7 mouse cellular contexts compared by ENCODE assay signal in genomic region chr4:91400423-91400822, GRCm38 (mm10). TPM values are rescaled to one million over a fixed set of nuclear protein-coding genes. Genes with fewer than 3 reads are reported as not detected.
DNase-seq lines count a peak whose midpoint lies in the region; ATAC-seq and TF ChIP-seq lines count a peak whose summit lies in the region.

TSS of gene Elavl2 (minus strand) at chr4:91400785.

- H3K4me2 ChIP-seq in liver, embryonic 11.5 days, result peak within 1 kb of the TSS; percentile 49
- H3K4me2 ChIP-seq in liver, postnatal 0 days (ENCODE audit: low read depth, low read length), result no peak within 1 kb of the TSS
- H3K4me2 ChIP-seq in forebrain, postnatal 0 days (ENCODE audit: low read depth), result peak within 1 kb of the TSS; percentile 97
- peak within 1 kb of the TSS; percentile 42 for H3K4me2 ChIP-seq in stomach, embryonic 14.5 days (replicated peaks; ENCODE audit: low read depth, low read length)

- H3K4me1 ChIP-seq in liver, embryonic 11.5 days (replicated peaks; ENCODE audit: control insufficient read depth, insufficient read depth, low read length), result no peaks in the 10 kb centered on the region
- no peaks in the 10 kb centered on the region for H3K4me1 ChIP-seq in liver, postnatal 0 days (ENCODE audit: insufficient read depth)
- no peaks in the 10 kb centered on the region for H3K4me1 ChIP-seq in forebrain, postnatal 0 days (ENCODE audit: insufficient read depth)
- no peaks in the 10 kb centered on the region for H3K4me1 ChIP-seq in stomach, embryonic 14.5 days (ENCODE audit: control insufficient read depth, insufficient read depth, low read length)

- DNase-seq in liver, embryonic 11.5 days (ENCODE audit: low spot score), result no peak
- no peak for DNase-seq in liver, postnatal 0 days
- DNase-seq in forebrain, postnatal 0 days, result peak; percentile 40
- no peak for DNase-seq in left cerebral cortex, postnatal 36 days (ENCODE audit: low spot score in 2 of 2)
- DNase-seq in T-cell, adult 2 months (ENCODE audit: low spot score), result no peak
- DNase-seq in Muller cell, postnatal 12 days (ENCODE audit: inconsistent ontology term), result no peak

- peaks cover 11% of the 10 kb centered on the region for H3K27me3 ChIP-seq in liver, embryonic 11.5 days (replicated peaks; ENCODE audit: control insufficient read depth, insufficient read depth, low read length)
- peaks cover 11% of the 10 kb centered on the region; the same call in 1 of the 2 replicates for H3K27me3 ChIP-seq in liver, postnatal 0 days (ENCODE audit: insufficient read depth, low read length)
- no peaks in the 10 kb centered on the region for H3K27me3 ChIP-seq in forebrain, postnatal 0 days (ENCODE audit: insufficient read depth, low read length)
- 0 out of 2 replicates have a peak, but pooled peaks cover 3% of the 10 kb centered on the region for H3K27me3 ChIP-seq in stomach, embryonic 14.5 days (ENCODE audit: control insufficient read depth, insufficient read depth, low read length)

- TF ChIP-seq CTCF in liver, postnatal 0 days (IDR thresholded peaks at IDR 0.05; ENCODE audit: low read depth), result no peak
- no peak for TF ChIP-seq CTCF in forebrain, postnatal 0 days (IDR thresholded peaks at IDR 0.05; ENCODE audit: low read depth)

- WGBS in liver, embryonic 11.5 days, result 4% methylated on average over 28 of the region's 28 CpGs
- WGBS in liver, postnatal 0 days (ENCODE audit: insufficient replicate concordance), result 7% methylated on average over 26 of the region's 28 CpGs
- WGBS in forebrain, postnatal 0 days, result 1% methylated on average over 28 of the region's 28 CpGs
- WGBS in stomach, embryonic 14.5 days, result 2% methylated on average over 28 of the region's 28 CpGs

- H3K27ac ChIP-seq in liver, embryonic 11.5 days (ENCODE audit: low read depth, low read length), result no peak within 1 kb of the TSS
- no peak within 1 kb of the TSS for H3K27ac ChIP-seq in liver, postnatal 0 days (ENCODE audit: low read depth)
- H3K27ac ChIP-seq in forebrain, postnatal 0 days (ENCODE audit: low read depth, low read length), result peak within 1 kb of the TSS; percentile 4; the same call in 1 of the 2 replicates
- H3K27ac ChIP-seq in stomach, embryonic 14.5 days (ENCODE audit: low read length), result no peak within 1 kb of the TSS

- H3K9ac ChIP-seq in liver, embryonic 11.5 days (ENCODE audit: low read depth, low read length), result no peak within 1 kb of the TSS
- H3K9ac ChIP-seq in liver, postnatal 0 days (replicated peaks), result no peak within 1 kb of the TSS
- peak within 1 kb of the TSS; percentile 45 for H3K9ac ChIP-seq in forebrain, postnatal 0 days
- no peak within 1 kb of the TSS for H3K9ac ChIP-seq in stomach, embryonic 14.5 days (replicated peaks; ENCODE audit: low read depth, low read length)

- TF ChIP-seq EP300 in liver, postnatal 0 days (IDR thresholded peaks at IDR 0.05; ENCODE audit: low read depth), result no peak

- ATAC-seq in liver, embryonic 11.5 days (replicated peaks; ENCODE audit: low FRiP score), result no peak
- ATAC-seq in liver, postnatal 0 days, result no peak
- peak; percentile 23; the same call in 1 of the 2 replicates for ATAC-seq in forebrain, postnatal 0 days
- ATAC-seq in stomach, embryonic 14.5 days (ENCODE audit: insufficient number of reproducible peaks, insufficient read depth, low FRiP score, low read depth), result 0 out of 2 replicates have a peak, but pooled peaks have one; percentile 46

- peak within 1 kb of the TSS; percentile 26 for H3K4me3 ChIP-seq in liver, embryonic 11.5 days (ENCODE audit: low read depth, low read length)
- H3K4me3 ChIP-seq in liver, postnatal 0 days (ENCODE audit: low read depth, low read length), result no peak within 1 kb of the TSS
- H3K4me3 ChIP-seq in forebrain, postnatal 0 days (ENCODE audit: low read depth, low read length), result peak within 1 kb of the TSS; percentile 45
- H3K4me3 ChIP-seq in stomach, embryonic 14.5 days (ENCODE audit: low read depth, low read length), result peak within 1 kb of the TSS; percentile 21

- no peaks in the 10 kb centered on the region for H3K9me3 ChIP-seq in liver, embryonic 11.5 days (ENCODE audit: control insufficient read depth, low read length)
- H3K9me3 ChIP-seq in liver, postnatal 0 days (ENCODE audit: low read length), result no peaks in the 10 kb centered on the region
- H3K9me3 ChIP-seq in forebrain, postnatal 0 days (ENCODE audit: low read length), result no peaks in the 10 kb centered on the region
- H3K9me3 ChIP-seq in stomach, embryonic 14.5 days (ENCODE audit: control insufficient read depth, low read depth, low read length), result no peaks in the 10 kb centered on the region

- H3K36me3 ChIP-seq in liver, embryonic 11.5 days (ENCODE audit: control insufficient read depth, insufficient read depth, low read length), result no peaks in the 10 kb centered on the region
- no peaks in the 10 kb centered on the region for H3K36me3 ChIP-seq in liver, postnatal 0 days (replicated peaks; ENCODE audit: insufficient read depth, low read length)
- no peaks in the 10 kb centered on the region for H3K36me3 ChIP-seq in forebrain, postnatal 0 days (ENCODE audit: insufficient read depth)
- no peaks in the 10 kb centered on the region for H3K36me3 ChIP-seq in stomach, embryonic 14.5 days (ENCODE audit: control insufficient read depth, insufficient read depth, low read length)

- intact Hi-C loops in left cerebral cortex, postnatal 36 days (cut with DNase I), result no loop called here

RNA-seq across cellular contexts. Expression of gene Elavl2, which starts in this region (rescaled TPM):
- 2.1 and 2.4 TPM in 2 replicates for polyA plus RNA-seq in liver, embryonic 11.5 days (2014; fragmentation: Nextera tagmentation; extraction: Ambion mirVana)
- polyA plus RNA-seq in liver, postnatal 0 days (2015; fragmentation: Nextera tagmentation; extraction: Ambion mirVana), result 0.06 and 0.11 TPM in 2 replicates
- 54.3 and 74.4 TPM in 2 replicates for total RNA-seq in forebrain, postnatal 0 days (2014; rRNA removed)
- polyA plus RNA-seq in forebrain, postnatal 0 days (2015; fragmentation: Nextera tagmentation; extraction: Ambion mirVana), result 69.2 and 84.8 TPM in 2 replicates
- 100 to 1,000 TPM; 101 to 115 TPM for total RNA-seq in left cerebral cortex, postnatal 36 days (2021)
- 7.2 and 8.3 TPM in 2 replicates for polyA plus RNA-seq in stomach, embryonic 14.5 days (2014; fragmentation: Nextera tagmentation; extraction: Ambion mirVana)

Comparison
In these comparisons a context has a peak if more than half of its experiments do, and no peak if none do; other contexts are left out.
1. ATAC-seq: peak in forebrain, postnatal 0 days (single experiment) and stomach, embryonic 14.5 days (single experiment); none in liver, embryonic 11.5 days (single experiment) and liver, postnatal 0 days (single experiment).